Mouse (Mus musculus) heart, embryonic 12.5 days (tissue): ENCODE measurements around the gene Rab40c. TPM values are rescaled to one million over a fixed set of nuclear protein-coding genes. Genes with fewer than 3 reads are reported as not detected.

Experiments
- ATAC-seq: fragments of 200-750 bp; cut with Nextera tagmentation; 2 replicates; pipeline ENCODE4 v1.8.0; 2017; ENCODE audit warnings: moderate TSS enrichment, moderate library complexity; ENCODE audit not compliant: insufficient number of reproducible peaks, low FRiP score
- H3K27ac ChIP-seq: fragments of 300-500 bp; sonication (generic); 2 replicates; pipeline ENCODE4 v1.5.1; 2016; ENCODE audit warnings: mild to moderate bottlenecking, moderate library complexity; ENCODE audit not compliant: poor library complexity, severe bottlenecking
- H3K27me3 ChIP-seq: fragments of 300-500 bp; sonication (generic); replicated peaks from 2 replicates; pipeline ENCODE4 v1.6.1; 2016; ENCODE audit warnings: mild to moderate bottlenecking, moderate library complexity
- H3K36me3 ChIP-seq: fragments of 300-500 bp; sonication (generic); 2 replicates; pipeline ENCODE4 v1.6.1; 2016; ENCODE audit warnings: mild to moderate bottlenecking, moderate library complexity
- H3K4me1 ChIP-seq: fragments of 300-500 bp; sonication (generic); replicated peaks from 2 replicates; pipeline ENCODE4 v1.6.1; 2016; ENCODE audit warnings: mild to moderate bottlenecking
- H3K4me2 ChIP-seq: fragments of 300-500 bp; sonication (generic); 2 replicates; pipeline ENCODE4 v1.6.1; 2016; ENCODE audit warnings: mild to moderate bottlenecking, moderate library complexity
- H3K4me3 ChIP-seq: fragments of 300-500 bp; sonication (generic); 2 replicates; pipeline ENCODE4 v1.5.1; 2016; ENCODE audit warnings: mild to moderate bottlenecking
- H3K9ac ChIP-seq: fragments of 300-500 bp; sonication (generic); 2 replicates; pipeline ENCODE4 v1.6.1; 2016; ENCODE audit warnings: mild to moderate bottlenecking, moderate library complexity
- H3K9me3 ChIP-seq: fragments of 300-500 bp; sonication (generic); replicated peaks from 2 replicates; pipeline ENCODE4 v1.6.1; 2016; ENCODE audit warnings: mild to moderate bottlenecking, moderate library complexity
- WGBS: fragments of 180-500 bp; shearing (Covaris S2); methylation state at CpG from one replicate; pipeline ENCODE4 v1.1.7; 2016; 5-methylcytosine and 5-hydroxymethylcytosine counted together
- polyA plus RNA-seq: library from polyadenylated mRNA; unstranded; fragments of >200 nt; fragmentation: Nextera tagmentation; extraction: Ambion mirVana; gene quantifications from 2 replicates; pipeline ENCODE4 v1.2.1, GENCODE M21; 2016

Rab40c gene
- polyA plus RNA-seq, 1 experiment from 2014 or later = 17.1 TPM

DNA sequence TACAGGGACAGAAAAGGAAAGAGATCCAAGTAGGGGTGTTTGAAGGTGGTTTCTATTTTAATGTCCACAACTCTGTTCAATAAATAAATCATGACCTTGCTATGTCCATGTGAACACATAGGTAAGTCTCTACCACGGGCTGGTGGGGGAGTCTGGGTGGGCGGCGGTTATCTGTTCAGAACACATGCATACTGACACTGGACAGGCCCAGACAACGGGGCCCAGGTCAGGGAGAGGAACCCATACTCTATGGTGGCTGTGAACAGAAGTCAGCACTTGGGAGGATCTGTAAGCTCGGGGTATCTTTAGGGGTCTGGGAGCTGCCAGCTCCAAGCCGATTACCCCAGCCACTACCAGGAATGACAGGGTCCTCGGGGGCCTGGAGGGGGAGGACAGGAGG is 26.8 kb upstream of the Rab40c start:
- no peak overlapping the region for H3K9ac ChIP-seq
- H3K4me3 ChIP-seq = no peak overlapping the region
- WGBS = 69% methylated on average over 7 of the region's 7 CpGs
- H3K4me2 ChIP-seq = no peak overlapping the region
- no peak for ATAC-seq
- H3K27me3 ChIP-seq = peaks cover 23% of the 10 kb centered on the region
- H3K27ac ChIP-seq = no peak overlapping the region
- H3K36me3 ChIP-seq = no peaks in the 10 kb centered on the region
- H3K9me3 ChIP-seq = no peaks in the 10 kb centered on the region
- peaks cover 11% of the 10 kb centered on the region for H3K4me1 ChIP-seq

DNA sequence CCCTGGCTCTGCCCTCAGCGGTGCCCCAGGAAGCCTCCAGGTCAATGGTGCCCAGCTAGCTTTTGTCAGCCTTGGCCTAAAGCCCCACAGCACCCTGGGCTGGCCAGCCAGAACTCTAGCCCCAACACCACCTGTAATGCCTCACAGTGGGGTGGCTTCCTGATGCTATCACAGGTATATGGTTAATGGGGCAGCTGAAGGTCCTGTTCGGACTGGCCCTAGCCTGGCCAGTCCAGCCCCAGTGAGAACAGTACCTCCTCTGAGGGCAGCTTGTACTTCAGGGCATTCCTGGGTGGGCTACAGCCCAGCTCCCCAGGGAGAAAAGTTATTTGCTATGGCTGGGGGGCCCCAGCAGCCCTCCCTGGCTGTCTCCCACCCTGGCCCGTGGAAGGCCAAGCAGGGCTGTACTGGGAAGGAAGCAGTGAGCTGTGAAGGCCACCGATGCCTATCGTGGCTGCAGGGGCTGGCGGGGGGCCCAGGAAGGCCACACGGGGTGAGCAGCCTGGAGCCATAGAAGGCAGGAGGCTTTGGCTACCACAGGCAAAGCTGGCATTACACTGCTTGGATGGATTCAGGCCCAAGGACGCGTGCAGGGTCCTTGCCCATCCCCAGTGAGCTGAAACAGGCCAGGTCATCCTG is 26.1 kb upstream of the Rab40c start:
- H3K27ac ChIP-seq = no peak overlapping the region
- peaks cover 9% of the 10 kb centered on the region for H3K4me1 ChIP-seq
- WGBS = 62% methylated on average over 9 of the region's 9 CpGs
- ATAC-seq = no peak
- H3K36me3 ChIP-seq = no peaks in the 10 kb centered on the region
- no peak overlapping the region for H3K4me2 ChIP-seq
- no peak overlapping the region for H3K4me3 ChIP-seq
- no peaks in the 10 kb centered on the region for H3K9me3 ChIP-seq
- H3K9ac ChIP-seq = no peak overlapping the region
- peaks cover 16% of the 10 kb centered on the region for H3K27me3 ChIP-seq

DNA sequence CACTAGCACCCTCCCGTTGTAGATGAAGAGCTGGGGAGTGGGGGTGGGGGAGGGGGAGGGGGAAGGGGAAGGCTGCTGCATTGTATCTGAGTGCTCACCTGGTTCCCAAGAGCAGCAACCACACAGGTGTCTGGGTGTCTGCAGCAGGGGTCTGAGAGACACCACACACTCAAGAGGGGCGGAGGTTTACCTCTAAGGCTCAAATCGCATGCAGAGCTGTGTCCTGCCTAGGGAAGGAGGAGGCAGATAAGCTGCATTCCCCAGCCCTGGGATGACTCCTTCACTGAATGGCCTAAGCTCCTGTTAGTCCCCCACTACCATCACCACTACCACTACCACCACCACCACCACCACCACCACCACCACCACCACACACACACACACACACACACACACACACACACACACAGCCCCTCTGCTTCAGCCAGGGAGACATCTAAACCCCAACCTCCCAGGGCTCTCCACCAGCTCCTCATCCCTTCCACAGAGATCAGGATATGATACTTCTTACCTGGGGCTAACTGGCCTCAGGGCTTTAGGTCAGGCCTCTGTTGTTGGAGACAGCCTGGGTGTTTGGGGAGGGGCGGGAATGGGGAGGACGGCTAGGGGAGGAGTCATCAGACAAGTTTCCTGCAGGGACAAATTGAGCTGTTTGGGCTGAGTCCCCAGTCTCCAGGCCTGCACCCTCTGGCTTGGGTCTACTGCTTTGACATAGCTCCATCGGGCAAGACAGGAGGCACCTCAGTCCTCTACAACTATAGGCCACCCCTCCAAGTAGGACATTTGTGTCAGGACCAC is 25.0 kb upstream of the Rab40c start, which contains the start of the genes Pigq and Nhlrc4:
Pigq (minus strand) TSS at position 571 of the 798 bp plus-strand sequence.
Nhlrc4 (minus strand) TSS at position 596 of the 798 bp plus-strand sequence.
- peaks cover 5% of the 10 kb centered on the region for H3K27me3 ChIP-seq
- H3K4me1 ChIP-seq = peaks cover 15% of the 10 kb centered on the region
- H3K36me3 ChIP-seq = no peaks in the 10 kb centered on the region
- 0 out of 2 replicates have a peak, but pooled peaks have one; percentile 27 for ATAC-seq
- H3K9me3 ChIP-seq = no peaks in the 10 kb centered on the region
- WGBS = 38% methylated on average over 6 of the region's 6 CpGs
- peak within 1 kb of the TSS; percentile 6; the same call in 1 of the 2 replicates for H3K9ac ChIP-seq
- peak within 1 kb of the TSS; percentile 47; the same call in 1 of the 2 replicates for H3K27ac ChIP-seq
- H3K4me3 ChIP-seq = no peak within 1 kb of the TSS
- H3K4me2 ChIP-seq = peak within 1 kb of the TSS; percentile 33; the same call in 1 of the 2 replicates

DNA sequence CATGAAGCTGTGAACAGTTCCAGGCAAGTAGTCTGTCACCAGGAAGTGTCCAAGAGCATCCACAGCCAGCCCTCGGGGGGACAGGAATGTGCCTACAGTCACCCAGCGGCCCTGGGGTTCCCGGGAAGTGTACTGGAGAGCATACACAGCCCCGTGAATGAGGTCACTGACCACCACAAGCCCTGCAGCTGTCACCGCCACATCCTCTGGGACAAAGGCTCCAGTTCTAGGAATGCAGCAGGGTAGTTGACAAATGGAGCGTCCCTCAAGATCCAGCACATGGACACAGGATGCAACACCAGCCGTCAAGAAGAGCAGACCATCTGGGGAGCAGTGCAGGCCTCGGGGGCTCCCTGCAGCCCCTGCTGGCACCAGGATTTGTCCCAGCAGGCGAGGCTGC is 24.2 kb upstream of the Rab40c start:
- Histone ChIP-seq H3K4me1 (peaks cover 15% of the 10 kb centered on the region), H3K36me3 (0 out of 2 replicates have a peak, but pooled peaks cover 2% of the 10 kb centered on the region), H3K9ac (peak overlapping the region; percentile 6; the same call in 1 of the 2 replicates), H3K4me3 (no peak overlapping the region), H3K4me2 (peak overlapping the region; percentile 33; the same call in 1 of the 2 replicates), H3K9me3 (no peaks in the 10 kb centered on the region), H3K27ac (peak overlapping the region; percentile 47), H3K27me3 (peaks cover 4% of the 10 kb centered on the region; the same call in 1 of the 2 replicates)
- WGBS = 61% methylated on average over 9 of the region's 9 CpGs
- ATAC-seq = no peak

DNA sequence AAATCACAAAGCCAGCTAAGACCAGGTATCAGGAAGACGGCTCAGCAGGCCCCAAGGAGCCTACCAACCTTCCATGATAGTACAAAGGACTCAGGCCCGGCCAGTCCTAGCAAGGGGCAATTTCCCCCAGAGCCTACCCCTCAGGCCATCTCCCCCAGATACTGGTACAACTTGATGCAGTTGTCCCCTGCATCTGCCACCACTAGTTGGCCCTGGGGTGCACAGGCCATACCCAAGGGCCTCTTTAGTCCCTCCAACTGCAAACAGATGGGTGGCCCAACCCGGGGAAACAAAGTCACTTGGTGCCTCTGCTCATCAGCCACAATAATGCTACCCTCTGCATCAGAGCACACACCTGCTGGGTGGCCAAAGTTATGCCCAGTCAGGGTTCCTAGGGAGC is 23.7 kb upstream of the Rab40c start:
- peak overlapping the region; percentile 47 for H3K27ac ChIP-seq
- ATAC-seq = no peak
- H3K4me1 ChIP-seq = peaks cover 15% of the 10 kb centered on the region
- H3K36me3 ChIP-seq = peaks cover 4% of the 10 kb centered on the region; the same call in 1 of the 2 replicates
- no peak overlapping the region for H3K4me3 ChIP-seq
- H3K9ac ChIP-seq = peak overlapping the region; percentile 6; the same call in 1 of the 2 replicates
- no peaks in the 10 kb centered on the region for H3K9me3 ChIP-seq
- H3K27me3 ChIP-seq = peaks cover 4% of the 10 kb centered on the region; the same call in 1 of the 2 replicates
- H3K4me2 ChIP-seq = peak overlapping the region; percentile 33
- WGBS = 71% methylated on average over 3 of the region's 3 CpGs

DNA sequence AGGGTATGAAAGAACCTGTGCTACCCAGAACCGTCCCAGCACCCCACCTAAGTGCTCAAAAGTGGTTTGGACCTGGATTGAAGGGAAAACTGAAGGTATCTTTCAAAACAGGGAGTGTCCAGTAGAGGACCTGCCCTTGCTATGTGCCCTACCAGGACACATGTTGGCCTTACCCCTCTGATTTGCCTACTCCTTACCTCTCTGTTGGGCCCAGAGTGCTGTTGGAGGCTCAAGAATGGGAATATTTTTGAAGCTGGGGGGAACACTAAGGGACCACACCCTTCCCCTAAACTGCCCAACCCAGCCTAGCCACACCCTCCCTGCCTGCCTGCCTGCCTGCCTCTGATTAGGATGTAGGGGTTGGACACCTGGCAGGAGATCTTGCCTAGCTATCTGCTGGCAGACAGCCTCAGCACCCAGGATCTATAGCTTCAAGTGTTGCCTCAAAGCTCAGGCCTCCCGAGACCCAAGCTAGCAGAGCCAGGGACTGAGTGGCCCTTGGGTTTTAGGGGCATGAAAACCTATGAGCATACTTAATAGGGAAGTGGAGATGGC is 23.1 kb upstream of the Rab40c start:
- H3K4me2 ChIP-seq = peak overlapping the region; percentile 66

DNA sequence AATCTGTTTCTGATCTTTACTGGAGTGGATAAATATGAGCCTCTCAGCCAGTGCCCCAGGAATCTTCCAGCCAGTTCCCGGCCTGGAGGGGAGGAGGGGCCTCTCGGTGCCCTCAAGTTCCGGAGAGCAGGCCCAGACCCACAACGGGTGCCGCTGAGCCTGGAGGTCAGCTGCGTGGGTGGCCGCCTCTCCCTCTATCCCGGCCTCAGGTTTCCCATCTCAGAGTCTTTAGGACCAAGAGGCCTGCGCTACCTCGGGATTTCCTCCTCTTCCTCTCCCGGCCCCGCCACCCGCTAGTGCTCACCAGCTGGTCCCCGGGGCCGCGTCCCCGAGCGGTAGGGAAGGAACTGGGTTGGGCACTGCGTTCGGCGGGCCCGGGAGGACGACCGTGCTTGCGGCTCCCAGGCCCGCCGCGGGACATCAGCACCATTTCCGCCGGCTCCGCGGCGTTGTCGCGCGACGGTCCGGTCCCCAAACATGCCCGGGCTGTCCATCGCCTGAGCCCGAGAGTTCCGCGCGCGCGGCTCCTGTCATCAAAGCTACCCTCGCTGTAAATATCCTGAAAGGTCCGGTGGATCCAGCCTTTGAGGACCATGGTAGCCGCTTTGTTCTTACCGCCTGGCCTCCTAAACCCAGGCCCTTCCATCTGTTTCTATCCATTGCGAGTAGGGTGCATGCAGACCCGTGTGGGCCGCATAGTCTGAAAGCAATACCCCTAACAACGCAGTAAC is 22.1 kb upstream of the Rab40c start:
- H3K9ac ChIP-seq = peak overlapping the region; percentile 98
- no peaks in the 10 kb centered on the region for H3K9me3 ChIP-seq
- H3K4me3 ChIP-seq = peak overlapping the region; percentile 92
- WGBS = 4% methylated on average over 54 of the region's 54 CpGs
- peaks cover 12% of the 10 kb centered on the region for H3K4me1 ChIP-seq
- peak; percentile 56 for ATAC-seq
- peak overlapping the region; percentile 86 for H3K27ac ChIP-seq
- H3K36me3 ChIP-seq = peaks cover 17% of the 10 kb centered on the region
- H3K4me2 ChIP-seq = peak overlapping the region; percentile 66
- peaks cover 3% of the 10 kb centered on the region; the same call in 1 of the 2 replicates for H3K27me3 ChIP-seq

More for the DNA sequence above, 23.1 kb upstream of the Rab40c start:
- WGBS = 73% methylated on average over 2 of the region's 2 CpGs
- H3K4me1 ChIP-seq = peaks cover 15% of the 10 kb centered on the region
- H3K27ac ChIP-seq = peak overlapping the region; percentile 74
- peak overlapping the region; percentile 92 for H3K4me3 ChIP-seq
- H3K9me3 ChIP-seq = no peaks in the 10 kb centered on the region
- ATAC-seq = peak; percentile 87
- H3K36me3 ChIP-seq = peaks cover 7% of the 10 kb centered on the region
- peaks cover 4% of the 10 kb centered on the region; the same call in 1 of the 2 replicates for H3K27me3 ChIP-seq
- 0 out of 2 replicates have a peak overlapping the region, but pooled peaks have one; percentile 98 for H3K9ac ChIP-seq

DNA sequence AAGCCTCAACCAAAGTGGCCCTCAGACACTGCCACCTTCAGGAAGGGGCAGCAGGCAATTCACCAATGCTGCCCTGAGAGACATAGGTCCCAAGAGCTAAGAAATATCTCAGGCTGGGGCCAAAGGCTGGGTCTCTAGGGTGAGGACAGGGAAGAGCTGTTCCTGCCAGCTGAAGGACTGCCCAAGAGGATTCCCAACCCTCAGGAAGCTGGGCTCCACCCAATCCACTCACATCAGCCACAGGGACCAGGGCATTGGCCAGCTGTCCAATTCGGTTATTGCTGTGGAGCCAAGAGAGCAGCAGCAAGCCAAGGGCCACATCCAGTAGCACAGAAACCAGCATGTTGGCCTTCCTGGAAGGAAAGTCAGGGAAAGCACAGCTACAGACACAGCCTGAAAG is 15.0 kb upstream of the Rab40c start:
- Histone ChIP-seq H3K36me3 (peaks cover 85% of the 10 kb centered on the region), H3K27me3 (no peaks in the 10 kb centered on the region), H3K4me3 (no peak overlapping the region), H3K9me3 (no peaks in the 10 kb centered on the region), H3K4me2 (no peak overlapping the region), H3K27ac (no peak overlapping the region), H3K9ac (no peak overlapping the region), H3K4me1 (no peaks in the 10 kb centered on the region)
- 86% methylated on average over 1 of the region's 1 CpGs for WGBS
- no peak for ATAC-seq

DNA sequence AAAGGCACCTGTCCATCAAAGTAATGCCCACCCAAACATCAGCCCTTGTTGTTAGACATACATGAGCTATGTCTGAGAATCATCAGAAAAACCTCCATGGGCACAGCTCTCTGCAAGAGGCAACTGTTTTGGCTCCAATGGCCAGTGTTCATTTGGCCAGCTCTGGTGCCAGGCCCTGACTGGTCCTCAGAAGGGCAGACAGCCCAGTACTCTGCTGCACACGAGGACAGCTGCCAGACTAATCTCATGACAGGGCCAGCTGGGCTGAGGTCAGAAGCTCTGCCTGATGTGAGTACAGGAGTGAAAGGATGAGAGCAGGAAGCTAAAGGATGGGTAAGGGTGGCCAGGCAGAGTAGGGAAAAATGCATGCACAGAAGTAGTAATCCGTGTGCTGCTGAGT is 5.8 kb upstream of the Rab40c start:
- Histone ChIP-seq H3K36me3 (peaks cover 53% of the 10 kb centered on the region), H3K4me1 (peaks cover 6% of the 10 kb centered on the region; the same call in 1 of the 2 replicates), H3K4me3 (no peak overlapping the region), H3K27me3 (no peaks in the 10 kb centered on the region), H3K9me3 (no peaks in the 10 kb centered on the region), H3K27ac (no peak overlapping the region), H3K9ac (no peak overlapping the region), H3K4me2 (no peak overlapping the region)
- WGBS = 73% methylated on average over 2 of the region's 2 CpGs
- no peak for ATAC-seq

DNA sequence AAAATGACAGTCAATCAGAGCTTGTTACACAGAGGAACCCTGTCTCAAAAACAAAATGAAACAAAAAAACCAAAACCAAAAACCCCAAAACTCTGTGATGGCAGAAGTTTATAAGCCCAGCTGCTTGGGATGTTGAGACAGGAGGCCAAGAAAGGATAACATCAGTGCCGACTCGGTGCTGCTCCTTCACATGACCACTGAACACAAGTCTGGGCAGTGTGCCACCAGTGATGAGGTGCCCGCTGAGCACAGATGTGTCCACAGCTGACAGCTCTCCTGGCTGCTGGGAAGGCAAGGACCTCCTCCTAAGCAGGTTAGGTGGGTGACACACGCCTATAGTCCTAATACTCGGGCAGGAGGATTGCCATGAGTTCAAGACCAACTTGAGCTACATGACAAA is 2.6 kb upstream of the Rab40c start:
- Histone ChIP-seq H3K9me3 (no peaks in the 10 kb centered on the region), H3K4me3 (no peak overlapping the region), H3K4me1 (peaks cover 24% of the 10 kb centered on the region), H3K4me2 (no peak overlapping the region), H3K27ac (no peak overlapping the region), H3K36me3 (peaks cover 29% of the 10 kb centered on the region), H3K9ac (no peak overlapping the region), H3K27me3 (no peaks in the 10 kb centered on the region)
- WGBS = 81% methylated on average over 5 of the region's 5 CpGs
- no peak for ATAC-seq
